Mouse (Mus musculus): ENCODE data around the gene 2410004P03Rik.

- TF ChIP-seq CTCF (IDR thresholded peaks at IDR 0.05; ENCODE audit: low read depth, low read length), result no peak
- no peak for TF ChIP-seq EP300 (IDR thresholded peaks at IDR 0.05; ENCODE audit: insufficient read depth, low read depth, low read length)
Measured at GRCm38 (mm10) chr12:17038246-17038645, 26.7 kb upstream of the 2410004P03Rik start.
